In genomic region chr8:121609251-121609650, GRCm38 (mm10) we compare ENCODE assay signal across 17 mouse cellular contexts.
"Had no signal": no experiment of that assay in that cellular context is flagged by ENCODE, and none has a peak within 500 bp of the region (broad histone marks: within the 10 kb centered on the region; RNA-seq: fewer than 3 reads in every experiment).

No protein-coding gene starts in this region.

- H3K4me3 ChIP-seq: neural tube, embryonic 12.5 days; neural tube, embryonic 13.5 days; neural tube, embryonic 15.5 days; stomach, embryonic 15.5 days had no signal

- DNase-seq: retina, postnatal 1 day; right cerebral cortex, adult 18-20 months; right cerebral cortex, postnatal 14 days; right cerebral cortex, postnatal 25 days; right cerebral cortex, postnatal 4 days; spleen, adult 18-20 months; thymus, adult 18-20 months; thymus, adult 2 months; thymus, postnatal 14 days; thymus, postnatal 25 days; thymus, postnatal 36 days; thymus, postnatal 4 days had no signal

- H3K4me1 ChIP-seq: neural tube, embryonic 12.5 days; neural tube, embryonic 15.5 days; stomach, embryonic 15.5 days had no signal

- H3K27ac ChIP-seq: neural tube, embryonic 12.5 days; neural tube, embryonic 13.5 days; neural tube, embryonic 15.5 days; stomach, embryonic 15.5 days; stomach, postnatal 0 days had no signal
